Mouse (Mus musculus): ENCODE results near the gene Susd5. TPM values are rescaled to one million over a fixed set of nuclear protein-coding genes. Genes with fewer than 3 reads are reported as not detected.
"Not testable (repeated sequence)": the region's sequence is repeated elsewhere in the genome, so short reads cannot be mapped to it uniquely, and the experiment has no call there.

The Susd5 gene
- total and polyA plus RNA-seq, 2 experiments from 2014 or later = 2.0 to 2.6 TPM

GRCm38 (mm10) chr9:114116672-114117071, 59.7 kb downstream of the Susd5 start:
- TF ChIP-seq CTCF (IDR thresholded peaks at IDR 0.05; ENCODE audit: low read depth) = peak; percentile 80
- DNase-seq (ENCODE audit: low spot score) = peak; percentile 74
- H3K36me3 ChIP-seq (ENCODE audit: insufficient read depth, low read length); H3K27me3 ChIP-seq (ENCODE audit: insufficient read depth, low read length); H3K9me3 ChIP-seq (ENCODE audit: low read length); H3K4me1 ChIP-seq (ENCODE audit: insufficient read depth, low read length); ATAC-seq; H3K4me2 ChIP-seq (ENCODE audit: low read depth, low read length); H3K4me3 ChIP-seq (ENCODE audit: low read length); H3K9ac ChIP-seq (replicated peaks; ENCODE audit: low read length); H3K27ac ChIP-seq: not testable (repeated sequence)
- WGBS = 24% methylated on average over 5 of the region's 5 CpGs

- DNase-seq (ENCODE audit: low spot score); H3K4me1 ChIP-seq (ENCODE audit: insufficient read depth, low read length); ATAC-seq; H3K27ac ChIP-seq; H3K9me3 ChIP-seq (ENCODE audit: low read length); H3K4me2 ChIP-seq (ENCODE audit: low read depth, low read length); H3K9ac ChIP-seq (replicated peaks; ENCODE audit: low read length); H3K4me3 ChIP-seq (ENCODE audit: low read length); H3K36me3 ChIP-seq (ENCODE audit: insufficient read depth, low read length); H3K27me3 ChIP-seq (ENCODE audit: insufficient read depth, low read length): not testable (repeated sequence)
Observed at GRCm38 (mm10) chr9:114122862-114123261, 65.9 kb downstream of the Susd5 start.

- H3K36me3 ChIP-seq (ENCODE audit: insufficient read depth, low read length); H3K27ac ChIP-seq; H3K27me3 ChIP-seq (ENCODE audit: insufficient read depth, low read length); H3K9me3 ChIP-seq (ENCODE audit: low read length); H3K4me2 ChIP-seq (ENCODE audit: low read depth, low read length); ATAC-seq; H3K4me1 ChIP-seq (ENCODE audit: insufficient read depth, low read length); H3K9ac ChIP-seq (replicated peaks; ENCODE audit: low read length); DNase-seq (ENCODE audit: low spot score); H3K4me3 ChIP-seq (ENCODE audit: low read length): not testable (repeated sequence)
- WGBS = 87% methylated on average over 1 of the region's 1 CpGs
Observed at GRCm38 (mm10) chr9:114129273-114129835, 72.4 kb downstream of the Susd5 start.

Other genes with a start within 250 kb of the Susd5 start
- gene Ubp1, start 126.2 kb upstream of the Susd5 start, total RNA-seq (2014; rRNA removed) = 50.5 and 59.3 TPM in 2 replicates
- gene Ubp1, start 126.2 kb upstream of the Susd5 start, polyA plus RNA-seq (2015; fragmentation: Nextera tagmentation; extraction: Ambion mirVana) = 19.8 and 21.1 TPM in 2 replicates
- gene Fbxl2, start 10.9 kb upstream of the Susd5 start, total RNA-seq (2014; rRNA removed) = 35.6 and 36.8 TPM in 2 replicates
- 23.2 and 27.4 TPM in 2 replicates for gene Fbxl2, start 10.9 kb upstream of the Susd5 start, polyA plus RNA-seq (2015; fragmentation: Nextera tagmentation; extraction: Ambion mirVana)

Data from hindbrain, postnatal 0 days (tissue).